Mouse (Mus musculus) liver, embryonic 16.5 days (tissue): ENCODE results near the gene Ide. TPM values are rescaled to one million over a fixed set of nuclear protein-coding genes. Genes with fewer than 3 reads are reported as not detected.

Experiments used
- ATAC-seq: fragments of 200-750 bp; cut with Nextera tagmentation; 2 replicates; pipeline ENCODE4 v1.8.0; 2017; ENCODE audit warnings: low read depth, mild to moderate bottlenecking, moderate number of reproducible peaks, moderate library complexity
- H3K27ac ChIP-seq: fragments of 300-500 bp; sonication (generic); 2 replicates; pipeline ENCODE4 v1.5.1; 2014; ENCODE audit warnings: mild to moderate bottlenecking, low read length
- H3K27me3 ChIP-seq: fragments of 300-500 bp; sonication (generic); 2 replicates; pipeline ENCODE4 v1.6.1; 2014; ENCODE audit warnings: low read depth, low read length, mixed read lengths; ENCODE audit not compliant: control insufficient read depth, insufficient read depth
- H3K36me3 ChIP-seq: fragments of 300-500 bp; sonication (generic); 2 replicates; pipeline ENCODE4 v1.6.1; 2014; ENCODE audit warnings: mild to moderate bottlenecking; ENCODE audit not compliant: control insufficient read depth, insufficient read depth
- H3K4me1 ChIP-seq: fragments of 300-500 bp; sonication (generic); 2 replicates; pipeline ENCODE4 v1.6.1; 2014; ENCODE audit warnings: low read depth, low read length, mixed read lengths; ENCODE audit not compliant: control insufficient read depth
- H3K4me2 ChIP-seq: fragments of 300-500 bp; sonication (generic); 2 replicates; pipeline ENCODE4 v1.6.1; 2014; ENCODE audit warnings: low read depth, low read length, mixed read lengths
- H3K4me3 ChIP-seq: fragments of 300-500 bp; sonication (generic); 2 replicates; pipeline ENCODE4 v1.5.1; 2014; ENCODE audit warnings: low read depth, mild to moderate bottlenecking, low read length
- H3K9ac ChIP-seq: fragments of 300-500 bp; sonication (generic); 2 replicates; pipeline ENCODE4 v1.6.1; 2014; ENCODE audit warnings: low read depth, low read length
- H3K9me3 ChIP-seq: fragments of 300-500 bp; sonication (generic); replicated peaks from 2 replicates; pipeline ENCODE4 v1.6.1; 2016; ENCODE audit warnings: low read length; ENCODE audit not compliant: control insufficient read depth
- WGBS: fragments of 180-500 bp; shearing (Covaris S2); extraction: QIAGEN DNeasy Blood & Tissue Kit; methylation state at CpG from one replicate; pipeline ENCODE4 v1.1.7; 2014; ENCODE audit not compliant: insufficient replicate concordance; 5-methylcytosine and 5-hydroxymethylcytosine counted together
- polyA plus RNA-seq: library from polyadenylated mRNA; unstranded; fragments of >200 nt; fragmentation: Nextera tagmentation; extraction: Ambion mirVana; gene quantifications from 2 replicates; pipeline ENCODE4 v1.2.1, GENCODE M21; 2015

Ide gene
- polyA plus RNA-seq, 1 experiment from 2014 or later, result 24.7 TPM

DNA sequence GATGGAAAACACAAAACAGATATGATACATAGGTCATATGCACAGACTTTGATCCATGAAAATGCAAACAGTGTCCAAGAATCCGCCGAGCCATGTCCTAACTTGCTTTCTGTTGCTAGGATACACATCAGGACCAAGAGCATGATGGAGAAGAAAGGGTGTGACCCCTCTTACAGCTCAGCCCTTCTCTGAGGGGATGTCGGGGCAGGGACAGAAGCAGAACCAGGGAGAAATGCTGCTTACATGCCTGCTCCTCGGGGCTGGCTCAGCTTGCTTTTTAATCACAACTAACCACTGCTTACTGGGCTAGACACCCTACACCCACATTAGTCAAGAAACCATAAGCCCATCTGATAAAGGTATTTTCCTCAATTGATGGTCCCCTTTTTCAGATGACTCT, 33.6 kb downstream of the Ide start:
- no peak overlapping the region for H3K4me3 ChIP-seq
- H3K9ac ChIP-seq, result no peak overlapping the region
- H3K27me3 ChIP-seq, result no peaks in the 10 kb centered on the region
- H3K4me2 ChIP-seq, result no peak overlapping the region
- no peaks in the 10 kb centered on the region for H3K36me3 ChIP-seq
- ATAC-seq, result no peak
- no peaks in the 10 kb centered on the region for H3K4me1 ChIP-seq
- WGBS, result 66% methylated on average over 4 of the region's 4 CpGs
- H3K9me3 ChIP-seq, result no peaks in the 10 kb centered on the region
- H3K27ac ChIP-seq, result no peak overlapping the region

GRCm38 (mm10) chr19:37301733-37302132, 35.9 kb downstream of the Ide start:
- Histone ChIP-seq H3K27me3 (no peaks in the 10 kb centered on the region), H3K9ac (no peak overlapping the region), H3K4me2 (no peak overlapping the region), H3K36me3 (no peaks in the 10 kb centered on the region), H3K27ac (no peak overlapping the region), H3K9me3 (no peaks in the 10 kb centered on the region), H3K4me1 (no peaks in the 10 kb centered on the region), H3K4me3 (no peak overlapping the region)
- ATAC-seq, result no peak
- WGBS, result 79% methylated on average over 3 of the region's 3 CpGs

DNA sequence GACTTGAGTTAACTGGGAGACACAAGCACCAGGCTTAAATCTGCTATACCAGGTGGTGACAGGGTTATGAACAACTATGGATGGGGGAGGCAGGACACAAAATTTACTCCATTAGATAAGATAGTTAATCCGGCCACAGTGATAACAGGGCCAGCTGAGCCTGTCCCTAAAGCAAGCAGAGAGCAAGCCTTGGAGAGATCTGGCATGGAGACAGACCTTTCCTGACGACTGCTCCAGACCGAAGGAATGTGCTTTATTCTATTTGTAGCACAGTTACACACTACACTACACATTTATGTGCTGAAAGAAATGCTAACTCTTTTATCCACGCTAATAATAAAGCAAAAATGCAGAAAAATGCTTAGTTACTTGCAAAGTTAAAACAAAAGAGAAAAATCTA, 46.0 kb downstream of the Ide start:
- Histone ChIP-seq H3K27ac (no peak overlapping the region), H3K9me3 (no peaks in the 10 kb centered on the region), H3K4me2 (no peak overlapping the region), H3K4me3 (no peak overlapping the region), H3K36me3 (no peaks in the 10 kb centered on the region), H3K27me3 (no peaks in the 10 kb centered on the region), H3K4me1 (no peaks in the 10 kb centered on the region), H3K9ac (no peak overlapping the region)
- ATAC-seq, result no peak
- WGBS, result 58% methylated on average over 4 of the region's 4 CpGs

- no peak for ATAC-seq
- WGBS, result 61% methylated on average over 8 of the region's 8 CpGs
Measured at GRCm38 (mm10) chr19:37290906-37291305, 46.7 kb downstream of the Ide start.

GRCm38 (mm10) chr19:37284775-37285174, 52.9 kb downstream of the Ide start:
- Histone ChIP-seq H3K9me3 (no peaks in the 10 kb centered on the region), H3K4me2 (no peak overlapping the region), H3K9ac (no peak overlapping the region), H3K27ac (no peak overlapping the region), H3K36me3 (peaks cover 3% of the 10 kb centered on the region; the same call in 1 of the 2 replicates), H3K4me1 (no peaks in the 10 kb centered on the region), H3K4me3 (no peak overlapping the region), H3K27me3 (no peaks in the 10 kb centered on the region)
- 73% methylated on average over 9 of the region's 9 CpGs for WGBS
- no peak for ATAC-seq

More at GRCm38 (mm10) chr19:37290906-37291305, 46.7 kb downstream of the Ide start:
- no peak overlapping the region for H3K9ac ChIP-seq
- no peak overlapping the region for H3K27ac ChIP-seq
- no peaks in the 10 kb centered on the region for H3K4me1 ChIP-seq
- no peak overlapping the region for H3K4me2 ChIP-seq
- no peak overlapping the region for H3K4me3 ChIP-seq
- no peaks in the 10 kb centered on the region for H3K27me3 ChIP-seq
- H3K36me3 ChIP-seq, result no peaks in the 10 kb centered on the region
- no peaks in the 10 kb centered on the region for H3K9me3 ChIP-seq

- H3K36me3 ChIP-seq, result peaks cover 3% of the 10 kb centered on the region; the same call in 1 of the 2 replicates
Measured at GRCm38 (mm10) chr19:37283166-37283565, 54.5 kb downstream of the Ide start.

GRCm38 (mm10) chr19:37281710-37282109, 55.9 kb downstream of the Ide start:
- ATAC-seq, result no peak
- Histone ChIP-seq H3K9me3 (no peaks in the 10 kb centered on the region), H3K27ac (no peak overlapping the region), H3K4me1 (no peaks in the 10 kb centered on the region), H3K36me3 (peaks cover 3% of the 10 kb centered on the region; the same call in 1 of the 2 replicates), H3K4me2 (no peak overlapping the region), H3K27me3 (no peaks in the 10 kb centered on the region), H3K4me3 (no peak overlapping the region), H3K9ac (no peak overlapping the region)
- WGBS, result 86% methylated on average over 1 of the region's 1 CpGs

More at GRCm38 (mm10) chr19:37283166-37283565, 54.5 kb downstream of the Ide start:
- no peaks in the 10 kb centered on the region for H3K4me1 ChIP-seq
- H3K27me3 ChIP-seq, result no peaks in the 10 kb centered on the region
- no peak overlapping the region for H3K4me3 ChIP-seq
- no peak overlapping the region for H3K27ac ChIP-seq
- no peak for ATAC-seq
- H3K9me3 ChIP-seq, result no peaks in the 10 kb centered on the region
- no peak overlapping the region for H3K4me2 ChIP-seq
- 54% methylated on average over 6 of the region's 6 CpGs for WGBS
- H3K9ac ChIP-seq, result no peak overlapping the region

- H3K4me2 ChIP-seq, result no peak overlapping the region
- H3K9ac ChIP-seq, result no peak overlapping the region
- no peak overlapping the region for H3K4me3 ChIP-seq
- no peak for ATAC-seq
- no peaks in the 10 kb centered on the region for H3K4me1 ChIP-seq
- 77% methylated on average over 1 of the region's 1 CpGs for WGBS
- no peak overlapping the region for H3K27ac ChIP-seq
- no peaks in the 10 kb centered on the region for H3K9me3 ChIP-seq
- no peaks in the 10 kb centered on the region for H3K27me3 ChIP-seq
- H3K36me3 ChIP-seq, result peaks cover 3% of the 10 kb centered on the region; the same call in 1 of the 2 replicates
Measured at GRCm38 (mm10) chr19:37279194-37279593, 58.5 kb downstream of the Ide start.

DNA sequence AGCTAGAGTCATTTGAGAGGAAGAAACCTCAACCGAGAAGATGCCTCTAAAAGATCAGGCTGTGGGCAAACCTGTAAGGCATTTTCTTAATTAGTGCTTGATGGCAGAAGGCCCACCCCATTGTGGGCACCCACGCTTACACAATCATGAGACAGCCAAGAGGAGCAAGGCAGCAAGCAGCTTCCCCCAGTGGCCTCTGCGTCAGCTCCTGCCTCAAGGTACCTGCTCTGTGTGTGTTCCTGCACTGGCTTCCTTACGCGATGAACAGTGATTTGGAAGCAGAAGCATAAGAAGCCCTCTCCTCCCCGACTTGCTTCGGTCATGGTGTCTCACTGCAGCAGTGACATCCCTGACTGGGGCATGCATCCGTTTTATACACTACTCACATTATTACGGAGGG, 62.1 kb downstream of the Ide start:
- no peaks in the 10 kb centered on the region for H3K27me3 ChIP-seq
- H3K4me3 ChIP-seq, result no peak overlapping the region
- H3K9ac ChIP-seq, result no peak overlapping the region
- WGBS, result 75% methylated on average over 9 of the region's 9 CpGs
- H3K4me2 ChIP-seq, result no peak overlapping the region
- no peak for ATAC-seq
- H3K36me3 ChIP-seq, result peaks cover 3% of the 10 kb centered on the region; the same call in 1 of the 2 replicates
- H3K9me3 ChIP-seq, result no peaks in the 10 kb centered on the region
- no peaks in the 10 kb centered on the region for H3K4me1 ChIP-seq
- no peak overlapping the region for H3K27ac ChIP-seq
